Mouse (Mus musculus) heart, postnatal 0 days (tissue): ENCODE measurements around the gene Rbfox3. TPM values are rescaled to one million over a fixed set of nuclear protein-coding genes. Genes with fewer than 3 reads are reported as not detected.
A peak's percentile ranks its signal among the peaks of the same experiment; 100 is the strongest.

ENCODE experiments used
- ATAC-seq: fragments of 200-750 bp; cut with Nextera tagmentation; 2 replicates; pipeline ENCODE4 v1.8.0; 2017; ENCODE audit warnings: low read depth, moderate number of reproducible peaks, moderate library complexity; ENCODE audit not compliant: insufficient read depth
- DNase-seq: peaks from one replicate; pipeline ENCODE4 v3.0.0-alpha.2; 2016; ENCODE audit warnings: low spot score
- H3K27ac ChIP-seq: fragments of 300-500 bp; sonication (generic); 2 replicates; pipeline ENCODE4 v1.5.1; 2014; ENCODE audit warnings: low read depth, mild to moderate bottlenecking
- H3K27me3 ChIP-seq: fragments of 300-500 bp; sonication (generic); 2 replicates; pipeline ENCODE4 v1.6.1; 2014; ENCODE audit warnings: low read length, mixed read lengths; ENCODE audit not compliant: control insufficient read depth, insufficient read depth
- H3K36me3 ChIP-seq: fragments of 300-500 bp; sonication (generic); replicated peaks from 2 replicates; pipeline ENCODE4 v1.6.1; 2014; ENCODE audit warnings: low read length, mixed read lengths; ENCODE audit not compliant: control insufficient read depth, insufficient read depth
- H3K4me1 ChIP-seq: fragments of 300-500 bp; sonication (generic); 2 replicates; pipeline ENCODE4 v1.6.1; 2014; ENCODE audit warnings: antibody characterized with exemption; ENCODE audit not compliant: control insufficient read depth, insufficient read depth
- H3K4me2 ChIP-seq: fragments of 300-500 bp; sonication (generic); 2 replicates; pipeline ENCODE4 v1.6.1; 2014; ENCODE audit warnings: low read depth, mild to moderate bottlenecking, low read length, moderate library complexity
- H3K4me3 ChIP-seq: fragments of 300-500 bp; sonication (generic); 2 replicates; pipeline ENCODE4 v1.5.1; 2014; ENCODE audit warnings: low read depth, low read length
- H3K9ac ChIP-seq: fragments of 300-500 bp; sonication (generic); replicated peaks from 2 replicates; pipeline ENCODE4 v1.6.1; 2014; ENCODE audit warnings: low read depth, low read length, mixed read lengths
- H3K9me3 ChIP-seq: fragments of 300-500 bp; sonication (generic); replicated peaks from 2 replicates; pipeline ENCODE4 v1.6.1; 2016; ENCODE audit warnings: low read length; ENCODE audit not compliant: control insufficient read depth
- CTCF ChIP-seq: IDR thresholded peaks from 2 replicates; pipeline ENCODE4 v1.5.1; 2016; ENCODE audit warnings: antibody characterized with exemption, control low read depth, low read depth
- EP300 ChIP-seq: IDR thresholded peaks from 2 replicates; pipeline ENCODE4 v1.6.1; 2016; ENCODE audit warnings: antibody characterized with exemption, low read depth
- WGBS: fragments of 180-500 bp; shearing (Covaris S2); extraction: QIAGEN DNeasy Blood & Tissue Kit; methylation state at CpG from one replicate; pipeline ENCODE4 v1.1.7; 2014; 5-methylcytosine and 5-hydroxymethylcytosine counted together
- polyA plus RNA-seq: library from polyadenylated mRNA; unstranded; fragments of >200 nt; fragmentation: Nextera tagmentation; extraction: Ambion mirVana; gene quantifications from 2 replicates; pipeline ENCODE4 v1.2.1, GENCODE M21; 2015
- total RNA-seq: library from RNA; depleted of rRNA; stranded (reverse); fragments of >200 nt; gene quantifications from 2 replicates; pipeline ENCODE4 v1.2.3, GENCODE M21; 2014; ENCODE audit warnings: low replicate concordance

The Rbfox3 gene
- total and polyA plus RNA-seq, 2 experiments from 2014 or later, result 0.08 to 1.2 TPM

DNA sequence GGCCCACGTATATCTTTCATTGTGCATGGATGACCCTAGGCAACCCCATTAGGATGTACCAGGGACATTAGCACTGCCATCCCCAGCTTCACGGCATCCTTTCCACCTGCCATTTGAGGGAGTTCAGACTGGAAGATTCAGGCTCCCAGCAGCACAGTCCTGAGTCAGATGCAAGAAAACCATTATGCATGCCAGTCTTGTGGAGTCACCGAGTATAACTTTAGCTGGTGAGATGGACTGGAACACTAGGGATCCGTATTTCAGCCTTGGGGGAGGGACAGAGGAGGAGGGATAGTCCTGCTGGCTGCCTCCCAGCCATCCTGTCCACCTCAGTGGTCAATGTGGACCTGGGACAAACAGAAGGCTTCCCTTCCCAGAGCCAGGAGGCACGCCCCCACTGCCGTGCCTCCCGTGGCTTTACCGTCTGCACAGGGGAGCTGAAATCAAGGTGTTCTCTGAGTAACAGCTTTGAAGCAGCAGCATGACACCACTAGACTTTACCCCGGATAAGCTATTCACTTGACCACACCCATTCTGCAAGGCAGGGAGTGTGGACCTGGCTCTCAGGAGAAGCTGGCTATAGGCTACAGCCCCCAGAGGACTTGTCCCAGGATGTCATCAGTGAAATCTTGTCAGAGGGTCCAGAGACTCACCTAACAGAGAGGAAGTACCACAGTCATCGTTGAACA, 78.5 kb downstream of the Rbfox3 start:
- Histone ChIP-seq H3K9ac (no peak overlapping the region), H3K4me3 (no peak overlapping the region), H3K27me3 (0 out of 2 replicates have a peak, but pooled peaks cover 5% of the 10 kb centered on the region), H3K9me3 (no peaks in the 10 kb centered on the region), H3K27ac (no peak overlapping the region), H3K4me1 (no peaks in the 10 kb centered on the region), H3K4me2 (no peak overlapping the region), H3K36me3 (no peaks in the 10 kb centered on the region)
- TF ChIP-seq EP300 (no peak), CTCF (no peak)
- ATAC-seq, result no peak
- DNase-seq, result no peak
- 66% methylated on average over 10 of the region's 10 CpGs for WGBS

DNA sequence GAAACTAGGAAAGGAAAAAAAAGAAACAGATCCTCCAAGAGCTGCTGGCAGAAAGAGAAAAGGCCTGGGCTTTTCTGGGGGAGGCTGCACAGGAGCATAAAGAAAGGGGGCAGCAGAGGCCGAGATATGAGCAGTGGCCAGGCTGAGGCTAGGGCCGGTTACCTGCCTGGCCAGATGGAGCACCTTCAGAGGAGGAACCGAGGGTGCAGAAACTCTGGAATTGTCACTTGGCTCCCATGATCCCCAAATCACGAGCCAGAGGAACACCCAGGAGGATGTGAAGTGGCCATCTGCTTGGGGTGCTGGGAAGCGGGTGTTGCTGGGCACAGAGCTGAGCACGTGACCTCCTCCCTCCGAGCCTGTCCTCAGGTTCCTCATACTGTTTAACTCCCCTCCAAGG, 79.7 kb downstream of the Rbfox3 start:
- 52% methylated on average over 7 of the region's 7 CpGs for WGBS
- TF ChIP-seq CTCF (no peak), EP300 (no peak)
- H3K4me2 ChIP-seq, result no peak overlapping the region
- 0 out of 2 replicates have a peak, but pooled peaks cover 5% of the 10 kb centered on the region for H3K27me3 ChIP-seq
- no peak overlapping the region for H3K27ac ChIP-seq
- no peak overlapping the region for H3K9ac ChIP-seq
- no peak overlapping the region for H3K4me3 ChIP-seq
- no peak for ATAC-seq
- no peak for DNase-seq
- H3K9me3 ChIP-seq, result no peaks in the 10 kb centered on the region
- no peaks in the 10 kb centered on the region for H3K36me3 ChIP-seq
- no peaks in the 10 kb centered on the region for H3K4me1 ChIP-seq

DNA sequence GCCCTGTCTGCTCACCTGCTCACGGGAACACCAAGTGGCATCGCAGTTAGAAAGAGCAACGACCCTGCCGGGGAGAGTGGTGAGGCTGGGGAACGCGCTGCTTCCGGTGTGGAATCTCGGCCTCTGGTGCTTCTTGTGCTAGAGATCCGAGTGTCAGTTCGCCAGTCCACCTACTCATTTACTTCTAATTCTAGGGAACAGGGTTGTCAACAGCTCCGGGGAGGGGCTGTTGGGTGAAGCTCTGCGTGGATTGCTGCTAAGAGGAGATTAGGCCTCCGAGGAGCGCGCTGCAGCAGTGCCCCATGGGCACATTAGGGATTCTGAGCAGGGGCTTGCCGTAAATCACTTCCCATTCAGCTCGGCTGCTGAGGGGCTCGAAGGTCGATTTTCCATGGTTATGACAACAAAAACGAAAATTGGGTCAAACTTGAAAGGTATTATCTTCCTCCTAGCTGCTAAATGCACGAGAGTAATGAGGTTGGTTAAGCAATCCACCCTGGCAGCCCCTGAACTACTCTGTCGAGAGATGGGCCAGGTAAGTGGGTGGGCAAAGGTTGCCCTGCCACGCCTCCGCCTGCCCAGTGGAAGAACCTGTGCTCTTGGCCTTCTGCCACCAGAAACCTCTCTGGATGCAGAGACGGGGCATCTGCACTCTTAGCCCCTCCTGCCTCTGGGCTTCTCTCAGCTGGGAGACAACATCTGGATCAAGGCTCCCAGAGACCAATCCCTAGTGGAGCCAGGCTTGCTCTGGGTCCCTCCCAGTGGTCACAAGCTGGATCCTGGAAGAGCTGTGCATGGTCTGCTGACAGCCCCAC, 85.9 kb downstream of the Rbfox3 start:
- Histone ChIP-seq H3K9ac (no peak overlapping the region), H3K4me3 (no peak overlapping the region), H3K27me3 (0 out of 2 replicates have a peak, but pooled peaks cover 3% of the 10 kb centered on the region), H3K9me3 (no peaks in the 10 kb centered on the region), H3K36me3 (no peaks in the 10 kb centered on the region), H3K4me1 (no peaks in the 10 kb centered on the region), H3K27ac (no peak overlapping the region), H3K4me2 (no peak overlapping the region)
- 53% methylated on average over 25 of the region's 25 CpGs for WGBS
- ATAC-seq (no peak), DNase-seq (no peak)
- TF ChIP-seq CTCF, result no peak
- TF ChIP-seq EP300, result no peak

DNA sequence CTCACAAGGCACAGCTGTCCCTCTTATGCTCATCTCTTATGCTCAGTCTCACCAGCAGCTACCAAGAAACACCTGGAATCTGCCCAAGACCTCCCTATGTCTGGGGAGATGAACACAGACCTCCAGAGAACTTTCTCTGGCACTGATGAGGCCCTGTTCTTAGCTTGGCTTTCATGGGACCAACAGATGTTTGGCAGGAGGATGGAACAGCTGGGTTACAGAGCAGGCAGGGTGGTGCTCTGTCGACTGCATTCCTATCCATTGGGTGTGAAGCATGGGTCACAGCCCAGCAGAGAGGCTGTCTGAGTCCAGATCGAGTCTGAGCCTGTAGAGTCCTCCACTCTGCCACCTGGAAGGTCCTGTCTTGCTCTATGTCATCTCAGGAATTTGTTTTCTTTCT, 90.0 kb downstream of the Rbfox3 start:
- Histone ChIP-seq H3K36me3 (no peaks in the 10 kb centered on the region), H3K27ac (no peak overlapping the region), H3K27me3 (no peaks in the 10 kb centered on the region), H3K9ac (no peak overlapping the region), H3K4me3 (no peak overlapping the region), H3K9me3 (no peaks in the 10 kb centered on the region), H3K4me2 (no peak overlapping the region), H3K4me1 (no peaks in the 10 kb centered on the region)
- no peak for DNase-seq
- peak; percentile 24; the same call in 1 of the 2 replicates for ATAC-seq
- TF ChIP-seq EP300 (no peak), CTCF (no peak)
- 26% methylated on average over 2 of the region's 2 CpGs for WGBS

DNA sequence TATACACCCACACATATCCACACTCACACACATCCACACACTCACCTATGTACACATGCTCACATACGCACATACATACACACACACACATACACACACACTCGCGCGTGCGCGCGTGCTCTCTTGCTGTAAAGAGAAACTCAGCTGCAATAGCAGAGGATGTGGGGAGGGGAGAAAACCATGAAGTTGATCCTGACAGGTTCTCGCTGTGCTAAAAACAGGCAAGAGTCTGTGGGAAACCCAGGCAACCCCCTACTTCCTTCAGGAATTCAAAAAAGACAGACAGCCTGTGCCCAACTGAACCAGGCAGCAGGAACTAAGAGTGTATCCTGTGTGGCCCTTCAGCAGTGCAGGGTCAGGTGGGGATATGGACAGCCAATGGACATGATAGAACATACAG, 92.9 kb downstream of the Rbfox3 start:
- H3K36me3 ChIP-seq, result no peaks in the 10 kb centered on the region
- H3K4me2 ChIP-seq, result no peak overlapping the region
- no peak overlapping the region for H3K4me3 ChIP-seq
- no peak for ATAC-seq
- no peaks in the 10 kb centered on the region for H3K4me1 ChIP-seq
- no peak overlapping the region for H3K9ac ChIP-seq
- H3K27ac ChIP-seq, result no peak overlapping the region
- H3K9me3 ChIP-seq, result no peaks in the 10 kb centered on the region
- H3K27me3 ChIP-seq, result no peaks in the 10 kb centered on the region
- 89% methylated on average over 8 of the region's 8 CpGs for WGBS
- DNase-seq, result no peak
- TF ChIP-seq CTCF (no peak), EP300 (no peak)
